Mouse (Mus musculus) mouse embryonic stem cell (cell line): ENCODE measurements around the gene Klrb1b.

Source experiments
- in situ Hi-C, 2 experiments: fragments of 300-500 bp; cut with MboI; formaldehyde crosslinking; loops; 1 replicate in 1 of 2; 3 replicates in 1 of 2; pipeline ENCODE4 v1.14.3; 2019 to 2020; ENCODE audit warnings: low sequenced_read_pairs in 2 of 2, low pct_unique_long_range_greater_than_20kb in 1 of 2, mixed read lengths in 1 of 2; ENCODE audit not compliant: unreplicated experiment in 1 of 2

Klrb1b gene

DNA sequence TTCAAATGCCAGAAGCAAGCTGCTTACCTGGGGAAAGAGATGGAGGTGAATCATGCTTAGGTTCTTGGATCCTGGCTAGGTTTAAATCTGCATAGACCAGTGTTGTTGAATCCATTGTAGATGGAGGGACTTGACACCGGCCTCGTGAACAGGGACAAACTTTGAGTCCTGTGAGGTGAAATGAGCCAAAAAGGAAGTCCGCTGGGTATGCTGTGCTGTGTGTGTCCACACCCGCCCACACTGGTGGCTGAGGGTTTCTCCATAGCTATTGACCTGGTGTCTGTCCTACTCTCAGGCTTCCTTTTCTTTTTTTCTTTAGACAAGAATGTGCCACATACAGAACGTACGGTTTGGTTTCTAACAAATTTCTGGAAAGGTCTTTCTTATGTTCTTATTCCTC is at the start of gene Klrb1b, which contains the start of gene Gm44511:
Gene Klrb1b, minus strand, starts transcription at position 200 of the 400 bp plus-strand sequence.
Gene Gm44511, minus strand, starts transcription at position 184 of the 400 bp plus-strand sequence.
- in situ Hi-C loops = loop anchor here (25.0 kb wide), 2 partner anchors 536 to 711 kb away; partner anchors contain the start of gene Gabarapl1 (in 1 of the 2)

DNA sequence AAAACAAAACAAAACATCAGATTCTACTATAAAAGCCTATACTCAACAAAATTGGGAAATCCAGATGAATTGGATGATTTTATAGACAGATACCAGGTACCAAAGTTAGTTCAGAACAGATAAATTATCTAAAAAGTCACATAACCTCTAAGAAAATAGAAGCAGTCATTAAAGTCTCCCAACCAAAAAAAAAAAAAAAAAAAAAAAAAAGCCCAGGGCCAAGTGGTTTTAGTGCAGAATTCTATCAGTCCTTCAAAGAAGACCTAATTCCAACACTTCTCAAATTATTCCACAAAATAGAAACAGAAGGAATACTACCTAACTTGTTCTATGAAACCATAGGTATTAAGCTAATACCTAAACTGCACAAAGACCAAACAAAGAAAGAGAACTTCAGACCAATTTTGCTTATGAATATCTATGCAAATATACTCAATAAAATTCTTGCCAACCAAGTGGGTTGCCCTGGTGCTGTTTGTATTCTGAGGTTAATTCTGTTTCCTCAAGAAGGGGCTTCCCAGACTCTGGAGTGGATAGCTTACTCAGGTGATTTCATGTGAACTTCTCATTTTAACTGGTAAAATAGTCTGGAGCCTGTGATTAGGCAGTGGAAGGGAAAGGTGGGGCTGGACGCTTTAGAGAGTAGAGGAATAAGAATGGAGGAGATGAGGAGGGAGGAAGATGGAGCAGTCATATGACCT is 45.9 kb upstream of the Klrb1b start:
- in situ Hi-C loops = no loop called here

DNA sequence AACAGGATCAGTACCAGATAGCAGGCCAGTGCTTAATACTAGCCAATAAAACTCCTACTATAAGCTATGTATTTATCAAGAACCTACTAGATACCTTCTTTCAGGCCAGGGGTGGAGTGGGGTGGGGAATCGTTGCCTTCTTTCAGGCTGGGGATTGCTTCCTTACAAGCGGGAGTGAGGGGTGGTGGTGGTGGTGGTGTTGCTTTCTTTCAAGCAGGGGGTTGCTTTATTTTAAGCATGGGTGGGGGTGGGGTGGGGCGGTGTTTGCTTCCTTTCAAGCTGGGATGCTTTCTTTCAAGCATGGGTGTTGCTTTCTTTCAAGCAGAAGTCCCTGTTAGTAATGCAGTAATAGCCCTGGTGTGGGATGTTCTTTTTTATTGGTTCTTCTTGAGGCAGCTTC is 42.7 kb upstream of the Klrb1b start:
- in situ Hi-C loops = no loop called here

DNA sequence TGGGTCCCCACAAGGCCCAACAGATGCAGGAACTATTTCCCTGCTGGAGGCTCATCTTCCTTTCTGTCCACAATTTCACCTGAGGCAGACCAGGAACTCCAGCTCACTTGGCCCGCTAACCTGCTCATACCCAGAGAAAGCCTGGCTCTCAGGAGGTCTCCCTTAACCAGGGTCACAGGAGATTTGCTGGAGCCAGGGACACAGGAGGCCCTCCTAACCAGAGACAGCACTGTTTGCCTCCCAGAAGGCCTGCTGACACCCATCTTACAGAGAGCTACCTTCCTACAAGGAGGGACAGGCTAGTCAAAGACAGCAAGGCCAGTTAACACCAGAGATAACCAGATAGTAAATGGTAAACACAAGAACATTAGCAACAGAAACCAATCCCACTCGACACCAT is 31.8 kb upstream of the Klrb1b start:
- in situ Hi-C loops = no loop called here

DNA sequence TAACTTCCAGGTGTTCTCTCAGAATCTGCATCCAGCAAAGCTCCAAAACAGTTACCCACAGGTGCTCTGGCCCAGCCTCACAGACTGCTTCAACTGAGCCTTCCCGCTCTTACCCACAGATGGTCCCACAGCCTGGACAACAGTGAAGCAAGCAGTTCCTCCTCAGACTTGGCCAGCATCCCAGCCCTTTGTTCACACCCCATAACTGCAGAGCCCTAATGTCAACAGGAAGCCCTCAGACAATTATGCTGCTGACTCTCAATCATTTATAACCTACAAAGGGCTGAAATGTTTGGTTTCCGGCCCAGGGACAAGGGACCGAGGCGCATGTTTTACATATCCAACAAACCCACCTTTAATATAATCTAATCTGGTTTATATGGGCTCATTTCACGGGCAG is 30.1 kb upstream of the Klrb1b start:
- in situ Hi-C loops = no loop called here

DNA sequence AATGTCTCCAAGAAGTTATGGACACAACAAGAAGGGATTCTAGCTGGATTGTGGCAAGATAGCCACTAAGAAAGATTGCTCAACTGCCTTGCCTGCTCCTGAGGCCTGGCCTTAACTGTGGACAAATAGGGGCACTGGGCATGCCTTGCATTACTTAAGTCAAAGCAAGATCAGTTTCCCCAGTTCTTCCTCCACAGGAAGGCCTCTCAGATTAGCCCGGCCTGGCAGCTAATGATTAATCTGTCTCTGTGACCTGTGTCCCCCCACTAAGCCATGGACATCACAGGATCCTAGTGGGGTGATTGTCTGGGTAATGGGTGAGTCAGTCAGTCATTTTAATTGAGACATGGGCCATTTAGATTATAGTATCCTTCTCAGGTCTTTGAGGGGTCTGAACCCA is 29.3 kb upstream of the Klrb1b start:
- in situ Hi-C loops = no loop called here

DNA sequence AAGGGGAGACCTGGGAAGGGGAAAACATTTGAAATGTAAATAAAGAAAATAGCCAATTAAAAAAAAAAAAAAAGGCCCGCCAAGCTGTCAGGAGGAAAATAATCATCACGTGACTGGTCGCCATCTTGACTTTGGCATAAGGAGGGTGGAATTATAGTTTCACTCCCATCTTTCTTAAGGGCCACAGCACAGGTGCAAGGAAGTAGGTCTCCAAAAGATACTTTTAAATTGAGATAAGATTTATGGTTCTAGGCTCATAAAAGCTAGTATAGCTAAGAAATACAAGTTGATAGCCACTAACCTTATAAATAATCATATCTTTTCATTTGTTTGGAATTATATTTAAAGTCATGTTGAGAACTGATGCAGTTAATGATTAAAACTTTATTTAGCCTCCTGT is 28.8 kb upstream of the Klrb1b start:
- in situ Hi-C loops = no loop called here

DNA sequence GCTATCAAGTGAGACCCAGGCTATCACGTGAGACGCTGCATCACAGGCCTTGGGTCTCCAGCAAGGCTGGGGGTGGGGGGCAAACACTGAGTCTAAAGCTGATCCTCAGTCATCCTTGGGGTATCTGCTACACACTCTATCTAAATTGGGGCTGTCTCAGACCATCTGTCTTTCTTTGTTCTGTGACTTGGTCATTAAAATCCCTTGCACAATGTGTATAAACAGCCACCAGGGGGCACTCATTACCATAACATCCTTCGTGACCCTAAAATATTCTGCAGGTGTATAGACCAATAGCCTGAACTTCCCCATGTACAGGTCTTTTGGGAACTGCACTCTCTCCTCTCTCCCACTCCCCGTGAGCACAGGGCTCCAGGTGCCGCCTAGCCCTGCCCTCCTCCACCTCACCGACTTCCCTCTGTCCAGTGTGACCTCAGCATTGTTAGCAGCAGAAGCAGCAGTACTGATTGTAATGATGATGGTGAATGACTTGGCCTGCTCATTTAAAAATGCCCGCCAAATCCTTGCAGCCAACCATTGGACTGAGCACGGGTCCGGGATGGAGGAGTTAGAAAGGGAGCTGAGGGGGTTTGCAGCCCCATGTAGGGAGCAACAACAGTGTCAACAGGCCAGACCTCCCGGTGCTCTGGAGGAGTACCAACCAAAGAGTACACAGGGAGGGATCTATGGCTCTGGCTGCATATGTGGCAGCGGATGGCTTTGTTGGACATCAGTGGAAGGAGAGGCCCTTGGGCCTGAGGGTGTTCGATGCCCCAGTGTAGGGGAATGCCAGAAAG is 28.1 kb upstream of the Klrb1b start:
- in situ Hi-C loops = no loop called here

DNA sequence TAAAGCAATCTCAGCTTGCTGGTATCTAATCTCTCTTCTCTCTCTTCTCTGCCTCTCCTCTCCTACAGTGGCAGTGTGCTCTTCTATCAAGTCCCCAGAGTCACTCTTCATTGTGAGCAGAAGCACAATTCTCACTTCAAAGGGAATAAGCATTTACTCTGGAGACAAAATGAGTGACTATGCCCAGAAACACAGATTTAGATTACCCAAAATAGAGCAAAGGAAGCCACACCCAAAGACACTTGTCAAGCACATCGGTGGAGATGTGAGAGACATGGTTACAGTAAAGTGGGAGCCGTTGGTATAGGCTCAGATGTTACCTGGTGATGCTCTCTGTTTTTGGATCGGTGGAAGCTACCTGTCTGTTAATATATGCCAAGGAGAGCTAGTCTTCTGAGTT is 26.6 kb upstream of the Klrb1b start:
- in situ Hi-C loops = no loop called here

DNA sequence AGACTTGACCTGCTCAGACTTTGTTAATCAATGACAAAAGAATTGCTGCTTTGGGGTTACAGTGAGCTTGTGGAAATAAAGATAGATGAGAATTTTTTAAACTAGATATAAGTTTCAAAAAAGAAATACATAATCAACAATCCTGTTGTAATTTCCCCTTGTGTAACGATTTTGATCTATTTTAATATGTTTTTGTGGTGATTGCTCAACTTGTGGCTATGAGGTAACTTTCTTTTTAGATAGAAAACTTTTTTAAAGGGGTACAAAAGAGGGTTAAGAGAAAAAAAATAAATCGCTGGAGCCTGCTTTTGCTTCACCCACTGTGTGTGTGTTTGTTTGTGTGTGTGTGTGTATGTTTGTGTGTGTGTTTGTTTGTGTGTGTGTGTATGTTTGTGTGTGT is 25.0 kb upstream of the Klrb1b start:
- in situ Hi-C loops = no loop called here

DNA sequence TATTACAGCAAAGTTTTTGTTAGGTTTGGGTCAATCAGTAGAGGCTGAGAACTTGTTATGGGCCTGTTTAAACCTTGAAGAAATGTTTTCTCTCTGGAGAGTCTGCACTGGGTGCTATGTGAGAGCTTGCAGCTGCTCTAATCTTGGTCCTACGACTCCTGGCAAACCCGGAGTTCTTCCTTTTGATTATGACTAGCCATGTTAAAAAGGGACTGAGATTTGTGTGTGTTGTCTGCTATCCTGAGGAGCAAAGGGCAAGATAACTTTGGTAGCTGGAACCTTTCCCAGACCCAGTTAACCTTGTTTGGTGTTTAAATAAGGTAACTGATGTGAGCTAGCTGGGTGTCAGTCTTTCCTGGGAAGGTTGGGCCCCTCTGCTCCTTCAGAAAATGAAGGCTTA is 24.5 kb upstream of the Klrb1b start:
- in situ Hi-C loops = no loop called here

DNA sequence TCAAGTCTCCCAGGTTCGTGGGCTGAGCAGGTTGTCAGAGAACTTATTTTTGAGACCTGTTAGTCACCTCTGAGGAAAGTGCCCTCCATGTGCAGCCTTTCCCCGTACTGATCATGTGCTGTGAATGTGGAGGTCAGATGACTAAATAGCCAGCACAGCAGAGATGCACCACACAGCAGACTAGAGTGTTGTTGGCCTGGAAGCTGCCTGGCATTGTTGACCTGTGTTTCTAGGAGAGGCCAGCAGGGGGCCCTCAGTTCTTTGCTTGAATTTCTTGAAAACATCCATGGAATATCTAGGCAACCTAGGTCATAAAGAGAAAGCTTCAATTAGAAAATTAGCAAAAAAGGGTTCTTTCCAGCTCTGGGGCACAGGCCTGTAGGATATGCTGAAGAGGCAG is 23.8 kb upstream of the Klrb1b start:
- in situ Hi-C loops = loop anchor here (5.0 to 25.0 kb wide), 6 partner anchors 85 to 687 kb away; partner anchors contain the start of gene Gabarapl1 (in 1 of the 2)

DNA sequence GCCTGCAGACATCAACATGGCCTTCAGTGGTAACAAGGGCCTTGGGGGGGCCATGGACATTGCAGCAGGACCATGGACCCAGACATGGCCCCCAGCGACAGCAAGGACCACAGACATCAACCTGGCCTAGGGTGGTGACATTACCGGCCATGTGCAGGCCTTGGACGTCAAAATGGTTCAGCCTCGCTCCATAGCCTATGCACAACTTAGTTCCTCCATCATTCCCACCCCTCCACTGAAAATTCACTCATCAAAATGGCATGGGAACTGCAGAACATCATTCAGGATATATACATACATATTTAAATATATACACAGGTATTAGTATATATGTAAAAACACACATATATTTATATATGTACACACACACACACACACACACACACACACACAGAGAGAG is 21.3 kb upstream of the Klrb1b start:
- in situ Hi-C loops = loop anchor here (5.0 to 25.0 kb wide), 6 partner anchors 83 to 690 kb away; partner anchors contain the start of gene Gabarapl1 (in 1 of the 2)

DNA sequence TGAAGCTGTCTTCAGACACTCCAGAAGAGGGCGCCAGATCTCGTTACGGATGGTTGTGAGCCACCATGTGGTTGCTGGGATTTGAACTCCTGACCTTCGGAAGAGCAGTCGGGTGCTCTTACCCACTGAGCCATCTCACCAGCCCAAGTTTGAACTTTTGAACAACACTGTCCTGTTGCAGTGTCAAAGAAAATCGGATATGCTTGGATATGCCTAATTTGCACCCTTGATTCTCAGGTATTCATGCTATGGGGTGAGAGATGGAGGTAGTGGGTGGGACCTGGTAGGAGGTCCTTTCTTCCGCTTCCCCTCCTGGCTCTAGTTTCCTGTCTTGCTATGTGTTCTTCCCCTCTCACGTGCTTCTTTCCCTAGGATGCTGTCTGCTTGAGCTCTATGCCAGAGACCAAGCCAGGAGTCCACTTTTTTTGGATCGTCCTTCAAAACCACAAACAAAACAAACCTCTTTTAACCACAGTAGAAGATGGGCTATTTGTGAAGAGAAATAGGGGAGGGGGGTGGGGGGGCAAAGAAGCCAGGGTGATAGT is 19.9 kb upstream of the Klrb1b start:
- in situ Hi-C loops = loop anchor here (5.0 to 25.0 kb wide), 6 partner anchors 81 to 691 kb away; partner anchors contain the start of gene Gabarapl1 (in 1 of the 2)

DNA sequence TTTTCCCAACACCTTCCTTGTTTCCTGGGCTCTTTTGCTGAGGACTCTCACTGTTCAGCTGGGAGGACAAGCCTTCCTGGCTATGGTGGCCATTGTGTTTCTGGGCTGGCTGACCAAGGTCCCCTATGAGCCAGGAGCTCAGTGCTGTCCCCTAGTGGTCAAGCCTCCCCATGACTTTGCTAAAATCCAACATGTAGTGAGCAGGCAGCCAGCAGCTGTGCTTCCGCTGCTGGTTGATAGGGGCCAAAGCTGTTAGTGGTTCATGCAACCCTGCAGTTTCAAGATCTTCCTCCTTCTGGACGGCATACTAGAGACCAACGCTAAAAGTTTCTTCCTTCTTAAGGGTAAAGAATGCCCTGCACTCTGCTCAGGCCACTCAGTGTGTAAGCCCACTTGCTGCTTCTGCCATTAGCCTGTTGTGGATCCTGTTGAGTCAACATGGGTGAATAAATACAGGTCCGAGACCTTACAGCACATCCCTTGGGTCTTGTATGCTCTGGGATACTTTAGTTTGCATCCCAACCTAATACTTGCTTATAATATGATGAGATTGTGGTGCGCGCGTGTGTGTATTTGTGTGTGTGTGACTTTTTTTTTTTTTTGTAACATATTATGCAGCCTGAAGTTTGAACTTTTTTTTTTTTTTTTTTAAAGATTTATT is 19.3 kb upstream of the Klrb1b start:
- in situ Hi-C loops = loop anchor here (5.0 to 25.0 kb wide), 6 partner anchors 81 to 692 kb away; partner anchors contain the start of gene Gabarapl1 (in 1 of the 2)

DNA sequence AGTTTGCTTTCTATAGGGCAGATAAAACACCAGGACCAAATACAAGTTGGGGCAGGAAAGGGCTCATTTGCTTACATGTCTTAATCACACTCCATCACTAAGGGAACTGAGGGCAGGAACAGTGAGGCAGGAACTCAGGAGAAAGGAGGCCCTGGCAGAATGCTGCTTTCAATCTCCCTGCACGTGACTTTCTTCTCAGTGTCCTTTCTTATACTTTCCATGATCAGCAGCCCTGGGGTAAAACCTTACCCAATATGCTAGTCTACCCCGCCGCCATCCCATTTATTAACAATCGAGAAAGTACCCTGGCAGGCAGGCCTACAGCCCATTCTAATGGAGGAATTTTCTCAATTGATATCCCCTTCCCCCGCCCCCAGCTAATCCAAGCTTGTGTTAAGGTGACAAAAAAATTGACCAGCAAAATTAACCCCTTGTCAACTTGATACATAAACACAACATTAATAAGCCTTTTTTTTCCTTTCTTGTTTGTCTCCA is 18.5 kb upstream of the Klrb1b start:
- in situ Hi-C loops = loop anchor here (5.0 to 25.0 kb wide), 6 partner anchors 80 to 693 kb away; partner anchors contain the start of gene Gabarapl1 (in 1 of the 2)

DNA sequence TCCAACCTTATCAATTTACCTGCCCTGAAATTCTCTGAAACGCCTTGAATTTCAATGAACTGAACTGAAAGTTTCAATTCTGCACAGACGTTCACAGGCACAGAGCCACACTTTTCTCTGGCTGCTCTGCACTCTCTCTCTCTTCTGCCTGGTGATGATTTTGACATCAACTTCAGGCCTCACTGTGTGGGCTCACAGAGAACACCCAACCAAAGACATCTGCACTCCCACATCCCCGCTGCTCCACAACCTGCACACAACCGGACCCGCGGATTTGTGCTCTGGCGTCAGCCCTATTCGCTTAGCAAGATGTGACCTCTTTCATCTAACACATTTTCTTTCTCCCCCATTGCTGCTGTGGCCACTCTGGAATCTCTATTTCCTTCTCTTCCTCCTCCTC is 18.0 kb upstream of the Klrb1b start:
- in situ Hi-C loops = loop anchor here (10.0 to 25.0 kb wide), 5 partner anchors 79 to 693 kb away; partner anchors contain the start of gene Gabarapl1 (in 1 of the 2)

DNA sequence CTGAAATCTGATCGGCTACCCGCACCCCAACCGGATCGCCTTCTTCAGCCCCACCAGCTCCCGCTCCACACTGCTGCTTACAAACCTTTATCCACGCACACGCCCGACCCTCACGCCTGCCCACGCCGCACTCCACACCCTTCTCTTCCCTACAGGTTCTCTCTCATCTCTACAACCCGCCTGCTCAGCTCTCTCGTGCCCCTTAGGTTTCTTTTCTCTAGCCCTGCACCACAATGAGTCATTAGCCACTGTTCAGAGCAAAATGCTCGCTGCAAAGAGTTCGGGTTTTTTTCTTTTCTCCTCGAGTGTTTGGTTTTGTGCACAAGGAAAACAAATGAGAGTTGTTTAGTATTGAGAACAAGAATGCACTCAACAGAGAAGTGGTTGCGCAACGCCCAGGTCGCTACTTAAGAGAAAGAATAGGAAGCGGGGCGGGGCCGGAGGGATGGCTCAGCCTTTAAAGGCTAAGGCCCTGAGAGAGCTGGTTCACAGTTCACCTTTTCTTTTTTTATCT is 17.4 kb upstream of the Klrb1b start:
- in situ Hi-C loops = loop anchor here (10.0 to 25.0 kb wide), 5 partner anchors 79 to 694 kb away; partner anchors contain the start of gene Gabarapl1 (in 1 of the 2)
